Mouse (Mus musculus) hindbrain, postnatal 0 days (tissue): ENCODE measurements around the gene Gm20388. TPM values are rescaled to one million over a fixed set of nuclear protein-coding genes. Genes with fewer than 3 reads are reported as not detected.
"Not testable (repeated sequence)": the region's sequence is repeated elsewhere in the genome, so short reads cannot be mapped to it uniquely, and the experiment has no call there.

Experiments
- ATAC-seq: fragments of 200-750 bp; cut with Nextera tagmentation; 2 replicates; pipeline ENCODE4 v1.8.0; 2017; ENCODE audit warnings: mild to moderate bottlenecking, moderate TSS enrichment, moderate library complexity
- DNase-seq: peaks from one replicate; pipeline ENCODE4 v3.0.0-alpha.2; 2015; ENCODE audit warnings: low spot score
- H3K27ac ChIP-seq: fragments of 300-500 bp; sonication (generic); 2 replicates; pipeline ENCODE4 v1.5.1; 2014; ENCODE audit warnings: mild to moderate bottlenecking
- H3K27me3 ChIP-seq: fragments of 300-500 bp; sonication (generic); 2 replicates; pipeline ENCODE4 v1.6.1; 2014; ENCODE audit warnings: low read length, mixed read lengths; ENCODE audit not compliant: insufficient read depth
- H3K36me3 ChIP-seq: fragments of 300-500 bp; sonication (generic); 2 replicates; pipeline ENCODE4 v1.6.1; 2014; ENCODE audit warnings: low read length, mixed read lengths; ENCODE audit not compliant: insufficient read depth
- H3K4me1 ChIP-seq: fragments of 300-500 bp; sonication (generic); 2 replicates; pipeline ENCODE4 v1.6.1; 2014; ENCODE audit warnings: antibody characterized with exemption, low read length, mixed read lengths; ENCODE audit not compliant: insufficient read depth
- H3K4me2 ChIP-seq: fragments of 300-500 bp; sonication (generic); 2 replicates; pipeline ENCODE4 v1.6.1; 2014; ENCODE audit warnings: low read depth, mild to moderate bottlenecking, low read length, moderate library complexity, mixed read lengths
- H3K4me3 ChIP-seq: fragments of 300-500 bp; sonication (generic); 2 replicates; pipeline ENCODE4 v1.5.1; 2014; ENCODE audit warnings: low read length
- H3K9ac ChIP-seq: fragments of 300-500 bp; sonication (generic); replicated peaks from 2 replicates; pipeline ENCODE4 v1.6.1; 2014; ENCODE audit warnings: mild to moderate bottlenecking, low read length, moderate library complexity, mixed read lengths
- H3K9me3 ChIP-seq: fragments of 300-500 bp; sonication (generic); 2 replicates; pipeline ENCODE4 v1.6.1; 2016; ENCODE audit warnings: low read length, mixed read lengths
- CTCF ChIP-seq: IDR thresholded peaks from 2 replicates; pipeline ENCODE4 v1.5.1; 2016; ENCODE audit warnings: antibody characterized with exemption, control low read depth, low read depth
- WGBS: fragments of 180-500 bp; shearing (Covaris S2); extraction: QIAGEN DNeasy Blood & Tissue Kit; methylation state at CpG from one replicate; pipeline ENCODE4 v1.1.7; 2014; 5-methylcytosine and 5-hydroxymethylcytosine counted together
- polyA plus RNA-seq: library from polyadenylated mRNA; unstranded; fragments of >200 nt; fragmentation: Nextera tagmentation; extraction: Ambion mirVana; gene quantifications from 2 replicates; pipeline ENCODE4 v1.2.1, GENCODE M21; 2015
- total RNA-seq: library from RNA; depleted of rRNA; stranded (reverse); fragments of >200 nt; gene quantifications from 2 replicates; pipeline ENCODE4 v1.2.3, GENCODE M21; 2014

Gene Gm20388
- total and polyA plus RNA-seq, 2 experiments from 2014 or later: 71.3 TPM; not detected in 1

- no peaks in the 10 kb centered on the region for H3K9me3 ChIP-seq
- no peaks in the 10 kb centered on the region for H3K27me3 ChIP-seq
- H3K4me3 ChIP-seq: no peak within 1 kb of the TSS
- ATAC-seq: no peak
- no peak for DNase-seq
- no peak for TF ChIP-seq CTCF
- 49% methylated on average over 19 of the region's 19 CpGs for WGBS
- no peak within 1 kb of the TSS for H3K9ac ChIP-seq
- H3K4me1 ChIP-seq: no peaks in the 10 kb centered on the region
- no peak within 1 kb of the TSS for H3K27ac ChIP-seq
- H3K4me2 ChIP-seq: no peak within 1 kb of the TSS
- H3K36me3 ChIP-seq: no peaks in the 10 kb centered on the region
Observed at GRCm38 (mm10) chr8:123185566-123186409, 3275.1 kb downstream of the Gm20388 start, which contains the start of gene Dpep1. Dpep1 (plus strand) TSS chr8:123186242.

DNA sequence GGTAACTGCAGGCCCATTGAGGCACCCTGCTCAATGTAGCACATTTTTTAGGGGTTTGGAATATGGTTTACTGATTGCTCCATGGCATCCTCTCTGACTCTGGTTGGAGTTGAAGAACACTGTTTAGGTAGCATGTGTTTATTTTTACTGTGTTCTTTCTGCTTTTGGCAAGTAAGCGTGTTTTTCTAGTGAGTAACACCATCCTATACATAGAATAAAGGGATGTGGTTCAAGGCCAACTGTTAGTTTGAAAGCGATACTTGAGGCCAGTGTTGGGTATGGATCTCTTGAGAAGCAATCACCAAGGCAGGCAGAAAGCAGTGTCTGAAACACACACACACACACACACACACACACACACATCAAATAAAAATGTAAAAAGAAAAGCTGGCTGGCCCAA is 3277.4 kb downstream of the Gm20388 start:
- DNase-seq (no peak), ATAC-seq (no peak)
- H3K27ac ChIP-seq: no peak overlapping the region
- TF ChIP-seq CTCF: no peak
- 79% methylated on average over 2 of the region's 2 CpGs for WGBS
- no peaks in the 10 kb centered on the region for H3K27me3 ChIP-seq
- H3K4me1 ChIP-seq: no peaks in the 10 kb centered on the region
- no peaks in the 10 kb centered on the region for H3K36me3 ChIP-seq
- H3K9ac ChIP-seq: no peak overlapping the region
- H3K4me2 ChIP-seq: no peak overlapping the region
- no peak overlapping the region for H3K4me3 ChIP-seq
- H3K9me3 ChIP-seq: no peaks in the 10 kb centered on the region

GRCm38 (mm10) chr8:123188841-123189240 is 3278.2 kb downstream of the Gm20388 start:
- H3K9ac ChIP-seq: no peak overlapping the region
- H3K27me3 ChIP-seq: no peaks in the 10 kb centered on the region
- no peak overlapping the region for H3K4me2 ChIP-seq
- no peaks in the 10 kb centered on the region for H3K4me1 ChIP-seq
- DNase-seq (no peak), ATAC-seq (no peak)
- H3K36me3 ChIP-seq: no peaks in the 10 kb centered on the region
- H3K4me3 ChIP-seq: no peak overlapping the region
- 64% methylated on average over 7 of the region's 7 CpGs for WGBS
- TF ChIP-seq CTCF: no peak
- no peaks in the 10 kb centered on the region for H3K9me3 ChIP-seq
- no peak overlapping the region for H3K27ac ChIP-seq

GRCm38 (mm10) chr8:123190678-123191077 is 3280.0 kb downstream of the Gm20388 start:
- DNase-seq (peak; percentile 85), ATAC-seq (peak; percentile 76; the same call in 1 of the 2 replicates)
- Histone ChIP-seq H3K36me3 (no peaks in the 10 kb centered on the region), H3K9me3 (no peaks in the 10 kb centered on the region), H3K4me3 (no peak overlapping the region), H3K4me2 (peak overlapping the region; percentile 34; the same call in 1 of the 2 replicates), H3K4me1 (no peaks in the 10 kb centered on the region), H3K27ac (no peak overlapping the region), H3K27me3 (no peaks in the 10 kb centered on the region), H3K9ac (0 out of 2 replicates have a peak overlapping the region, but pooled peaks have one; percentile 21)
- 1% methylated on average over 9 of the region's 9 CpGs for WGBS
- TF ChIP-seq CTCF: peak; percentile 76

DNA sequence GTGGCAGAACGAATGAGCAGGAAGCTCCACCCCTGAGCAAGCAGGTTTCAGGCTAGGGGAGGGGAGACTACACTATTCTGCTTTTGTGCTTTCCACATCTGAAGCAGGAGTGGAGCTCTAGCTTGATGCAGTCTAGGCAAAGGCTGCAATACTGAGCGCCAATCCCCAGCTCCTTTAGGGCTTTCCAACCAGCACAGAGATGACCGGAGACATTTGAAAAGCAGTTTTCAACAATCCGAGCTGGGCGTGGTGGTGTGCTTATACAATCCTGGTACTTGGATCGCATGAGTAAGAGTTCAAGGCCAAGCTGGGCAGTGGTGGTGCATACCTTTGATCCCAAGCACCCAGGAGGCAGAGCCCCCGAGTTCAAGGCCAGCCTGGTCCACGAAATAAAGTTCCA is 3281.3 kb downstream of the Gm20388 start:
- no peaks in the 10 kb centered on the region for H3K4me1 ChIP-seq
- no peak for TF ChIP-seq CTCF
- H3K36me3 ChIP-seq: no peaks in the 10 kb centered on the region
- H3K27me3 ChIP-seq: no peaks in the 10 kb centered on the region
- no peak overlapping the region for H3K27ac ChIP-seq
- H3K9ac ChIP-seq: no peak overlapping the region
- H3K9me3 ChIP-seq: no peaks in the 10 kb centered on the region
- DNase-seq (no peak), ATAC-seq (no peak)
- H3K4me3 ChIP-seq: no peak overlapping the region
- whole genome bisulfite sequencing: 70% methylated on average over 7 of the region's 8 CpGs
- H3K4me2 ChIP-seq: no peak overlapping the region

DNA sequence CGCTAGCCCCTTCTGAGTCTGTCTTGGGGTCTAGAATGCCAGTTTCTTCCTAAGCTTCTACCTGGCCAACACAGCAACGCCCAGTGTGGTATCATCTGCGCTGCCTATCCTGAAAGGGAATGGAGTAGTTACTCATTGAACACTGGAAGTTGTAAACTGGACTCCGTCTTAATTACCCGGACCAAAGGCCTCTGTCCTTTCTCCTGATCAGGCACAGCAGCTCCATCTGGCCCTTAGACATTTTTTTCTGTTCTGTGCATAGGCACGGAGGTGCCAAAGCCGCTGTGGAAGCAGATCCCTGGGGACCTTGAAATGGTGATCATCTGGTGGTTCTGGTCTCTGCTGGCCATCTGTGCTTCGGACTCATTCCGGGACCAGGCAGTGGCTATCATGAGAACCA is 3283.1 kb downstream of the Gm20388 start:
- DNase-seq: no peak
- no peaks in the 10 kb centered on the region for H3K27me3 ChIP-seq
- H3K9me3 ChIP-seq: no peaks in the 10 kb centered on the region
- H3K4me2 ChIP-seq: no peak overlapping the region
- no peak for ATAC-seq
- no peak overlapping the region for H3K4me3 ChIP-seq
- H3K27ac ChIP-seq: no peak overlapping the region
- H3K36me3 ChIP-seq: no peaks in the 10 kb centered on the region
- no peaks in the 10 kb centered on the region for H3K4me1 ChIP-seq
- no peak overlapping the region for H3K9ac ChIP-seq
- TF ChIP-seq CTCF: no peak
- WGBS: 73% methylated on average over 9 of the region's 9 CpGs

- H3K27ac ChIP-seq, H3K27me3 ChIP-seq, DNase-seq, H3K9ac ChIP-seq, H3K4me3 ChIP-seq, H3K4me1 ChIP-seq, ATAC-seq, H3K36me3 ChIP-seq, H3K4me2 ChIP-seq, H3K9me3 ChIP-seq: not testable (repeated sequence)
- WGBS: 75% methylated on average over 5 of the region's 5 CpGs
Observed at GRCm38 (mm10) chr8:123197016-123197415, 3286.4 kb downstream of the Gm20388 start.
